Mouse (Mus musculus): ENCODE results near the gene Pdxp.
A peak's percentile ranks its signal among the peaks of the same experiment; 100 is the strongest.

DNA sequence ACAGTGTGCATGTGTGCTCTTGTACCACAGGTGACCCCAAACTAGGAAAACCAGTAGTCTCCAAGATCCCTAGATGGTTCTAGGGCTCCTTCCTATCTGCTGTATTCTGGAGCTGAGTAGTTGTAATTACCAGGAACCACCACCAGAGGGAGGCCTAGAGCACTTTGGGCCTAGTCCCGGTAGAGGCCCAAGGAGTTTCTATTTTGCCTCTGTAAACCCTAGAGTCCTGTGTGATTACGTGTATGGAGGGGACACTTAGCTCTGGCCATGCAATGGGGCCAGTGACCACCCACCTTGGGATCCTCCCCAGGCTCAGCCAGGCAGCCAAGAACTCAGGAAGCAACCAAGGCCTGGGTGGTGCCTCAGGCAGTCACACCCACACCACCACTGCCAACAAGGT, 10.5 kb upstream of the Pdxp start:
- TF ChIP-seq POLR2A (IDR thresholded peaks at IDR 0.05; ENCODE audit: low read depth, low read length) (no peak), CTCF (conservative IDR thresholded peaks at IDR 0.05; ENCODE audit: insufficient read depth, insufficient read length, low read depth, low read length) (peak; percentile 81)
